Mouse (Mus musculus) forebrain, embryonic 15.5 days (tissue): ENCODE measurements around the gene Spon1. TPM values are rescaled to one million over a fixed set of nuclear protein-coding genes. Genes with fewer than 3 reads are reported as not detected.

Experiments
- ATAC-seq: fragments of 200-750 bp; cut with Nextera tagmentation; replicated peaks from 2 replicates; pipeline ENCODE4 v1.8.0; 2017; ENCODE audit warnings: mild to moderate bottlenecking, moderate TSS enrichment, moderate library complexity
- H3K27ac ChIP-seq: fragments of 300-500 bp; sonication (generic); replicated peaks from 2 replicates; pipeline ENCODE4 v1.5.1; 2015; ENCODE audit warnings: mild to moderate bottlenecking, inconsistent platforms
- H3K27me3 ChIP-seq: fragments of 300-500 bp; sonication (generic); 2 replicates; pipeline ENCODE4 v1.6.1; 2015; ENCODE audit warnings: inconsistent platforms
- H3K36me3 ChIP-seq: fragments of 300-500 bp; sonication (generic); 2 replicates; pipeline ENCODE4 v1.6.1; 2015; ENCODE audit warnings: mild to moderate bottlenecking, inconsistent platforms
- H3K4me1 ChIP-seq: fragments of 300-500 bp; sonication (generic); 2 replicates; pipeline ENCODE4 v1.6.1; 2015; ENCODE audit warnings: inconsistent platforms
- H3K4me2 ChIP-seq: fragments of 300-500 bp; sonication (generic); replicated peaks from 2 replicates; pipeline ENCODE4 v1.6.1; 2015; ENCODE audit warnings: mild to moderate bottlenecking, inconsistent platforms
- H3K4me3 ChIP-seq: fragments of 300-500 bp; sonication (generic); 2 replicates; pipeline ENCODE4 v1.5.1; 2015; ENCODE audit warnings: mild to moderate bottlenecking, inconsistent platforms
- H3K9ac ChIP-seq: fragments of 300-500 bp; sonication (generic); replicated peaks from 2 replicates; pipeline ENCODE4 v1.6.1; 2015; ENCODE audit warnings: mild to moderate bottlenecking, inconsistent platforms
- H3K9me3 ChIP-seq: fragments of 300-500 bp; sonication (generic); 2 replicates; pipeline ENCODE4 v1.6.1; 2016; ENCODE audit warnings: inconsistent platforms
- WGBS: fragments of 180-500 bp; shearing (Covaris S2); methylation state at CpG from one replicate; pipeline ENCODE4 v1.1.7; 2015; ENCODE audit warnings: mixed read lengths; 5-methylcytosine and 5-hydroxymethylcytosine counted together
- polyA plus RNA-seq: library from polyadenylated mRNA; unstranded; fragments of >200 nt; fragmentation: Nextera tagmentation; extraction: Ambion mirVana; gene quantifications from 2 replicates; pipeline ENCODE4 v1.2.1, GENCODE M21; 2015

The Spon1 gene
- polyA plus RNA-seq: 10.7 and 16.3 TPM in 2 replicates

- peaks cover 32% of the 10 kb centered on the region for H3K27me3 ChIP-seq
- 2% methylated on average over 56 of the region's 56 CpGs for WGBS
Observed at GRCm38 (mm10) chr7:113765667-113766497, at the start of gene Spon1. Spon1 (plus strand) TSS chr7:113765998.

DNA sequence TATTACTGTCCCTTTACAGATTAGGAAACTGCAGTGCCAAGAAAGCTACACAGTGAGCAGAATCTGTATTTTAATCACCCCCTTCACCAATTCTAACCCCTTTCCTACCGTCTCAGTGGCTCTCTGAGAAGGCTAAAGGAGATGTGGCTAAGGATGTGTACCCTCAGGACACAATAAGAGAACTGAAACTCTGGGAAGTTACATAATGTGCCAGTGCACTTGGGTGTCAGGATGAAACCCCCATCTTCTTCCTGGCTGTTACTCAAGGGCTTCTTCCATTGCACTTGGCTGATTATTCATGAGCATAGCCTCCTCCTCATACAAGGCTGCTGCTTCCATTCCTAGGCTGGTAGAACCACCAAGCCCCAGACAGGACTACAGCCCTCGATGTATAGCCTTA, 43.8 kb upstream of the Spon1 start:
- no peaks in the 10 kb centered on the region for H3K36me3 ChIP-seq
- no peak overlapping the region for H3K9ac ChIP-seq
- H3K27me3 ChIP-seq: no peaks in the 10 kb centered on the region
- H3K4me3 ChIP-seq: no peak overlapping the region
- WGBS: 77% methylated on average over 2 of the region's 2 CpGs
- H3K4me1 ChIP-seq: no peaks in the 10 kb centered on the region
- no peak for ATAC-seq
- no peaks in the 10 kb centered on the region for H3K9me3 ChIP-seq
- H3K27ac ChIP-seq: no peak overlapping the region
- H3K4me2 ChIP-seq: no peak overlapping the region

More at GRCm38 (mm10) chr7:113765667-113766497, at the start of gene Spon1:
- Histone ChIP-seq H3K36me3 (no peaks in the 10 kb centered on the region), H3K4me1 (peaks cover 38% of the 10 kb centered on the region), H3K9me3 (0 out of 2 replicates have a peak, but pooled peaks cover 8% of the 10 kb centered on the region), H3K4me2 (peak within 1 kb of the TSS; percentile 98), H3K9ac (peak within 1 kb of the TSS; percentile 52), H3K27ac (no peak within 1 kb of the TSS), H3K4me3 (peak within 1 kb of the TSS; percentile 52)
- peak; percentile 95 for ATAC-seq

DNA sequence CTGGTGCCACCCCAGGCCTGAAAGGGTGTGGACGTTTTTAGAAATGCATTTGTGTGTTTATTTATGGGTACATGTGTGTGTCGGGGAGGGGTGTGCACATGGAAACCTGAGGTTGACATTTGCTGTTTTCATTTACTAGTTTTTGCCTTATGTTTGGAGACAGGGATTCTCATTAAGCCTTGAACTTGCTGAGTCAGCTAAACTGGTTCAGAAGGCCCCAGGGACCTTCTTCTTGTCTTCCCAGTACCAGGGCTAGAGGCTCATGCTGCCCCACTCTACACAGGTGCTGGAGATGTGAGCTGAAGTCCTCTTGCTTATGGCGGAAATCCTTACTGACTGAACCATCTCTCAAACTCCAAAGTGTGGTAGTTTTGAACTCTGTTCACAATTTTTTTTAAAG, 41.9 kb upstream of the Spon1 start:
- WGBS: 79% methylated on average over 3 of the region's 3 CpGs
- Histone ChIP-seq H3K9me3 (no peaks in the 10 kb centered on the region), H3K9ac (no peak overlapping the region), H3K27me3 (no peaks in the 10 kb centered on the region), H3K27ac (no peak overlapping the region), H3K4me1 (no peaks in the 10 kb centered on the region), H3K4me3 (no peak overlapping the region), H3K36me3 (no peaks in the 10 kb centered on the region), H3K4me2 (no peak overlapping the region)
- ATAC-seq: no peak

DNA sequence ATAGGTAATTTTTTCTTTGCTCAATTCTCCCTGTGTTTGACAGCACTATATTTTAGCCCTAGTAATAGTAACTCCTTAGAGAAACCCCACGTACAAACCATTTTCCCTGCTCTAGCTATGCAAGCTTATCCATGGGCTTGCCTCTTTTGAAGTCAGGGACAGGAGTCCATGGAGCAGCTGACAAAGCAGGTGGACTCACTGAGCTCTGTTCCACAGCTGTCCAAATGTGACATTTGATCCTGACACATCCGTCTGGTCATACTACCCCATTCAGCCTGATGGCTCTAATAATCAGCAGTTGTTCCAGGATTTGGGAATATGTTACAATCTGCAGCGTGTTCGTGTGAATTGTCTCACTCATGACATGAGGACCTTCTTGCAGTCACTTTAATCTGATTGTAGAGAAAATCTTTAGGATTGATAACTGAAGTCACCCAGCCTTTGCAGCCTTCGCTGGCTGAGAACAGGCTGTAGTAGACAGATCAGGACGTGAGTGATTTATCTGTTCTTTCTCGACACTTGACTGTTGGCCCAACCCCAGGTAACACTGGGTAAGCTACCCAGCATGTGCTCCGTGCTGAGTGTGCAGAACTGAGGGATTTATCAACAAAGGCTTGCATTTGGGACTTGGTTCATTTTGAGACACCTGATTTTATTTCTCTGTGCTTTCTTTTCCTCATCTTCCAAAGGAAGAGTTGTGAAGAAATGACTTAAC, 37.6 kb upstream of the Spon1 start:
- no peaks in the 10 kb centered on the region for H3K36me3 ChIP-seq
- H3K4me2 ChIP-seq: no peak overlapping the region
- no peak overlapping the region for H3K4me3 ChIP-seq
- H3K4me1 ChIP-seq: no peaks in the 10 kb centered on the region
- H3K27ac ChIP-seq: no peak overlapping the region
- no peaks in the 10 kb centered on the region for H3K27me3 ChIP-seq
- H3K9ac ChIP-seq: no peak overlapping the region
- ATAC-seq: no peak
- 82% methylated on average over 8 of the region's 8 CpGs for WGBS
- no peaks in the 10 kb centered on the region for H3K9me3 ChIP-seq

GRCm38 (mm10) chr7:113728926-113729325, 36.9 kb upstream of the Spon1 start:
- H3K4me3 ChIP-seq: no peak overlapping the region
- H3K27me3 ChIP-seq: no peaks in the 10 kb centered on the region
- ATAC-seq: no peak
- no peak overlapping the region for H3K27ac ChIP-seq
- no peaks in the 10 kb centered on the region for H3K4me1 ChIP-seq
- WGBS: 64% methylated on average over 2 of the region's 2 CpGs
- H3K9me3 ChIP-seq: no peaks in the 10 kb centered on the region
- no peak overlapping the region for H3K9ac ChIP-seq
- no peaks in the 10 kb centered on the region for H3K36me3 ChIP-seq
- no peak overlapping the region for H3K4me2 ChIP-seq

- H3K4me3 ChIP-seq: no peak overlapping the region
- WGBS: 85% methylated on average over 8 of the region's 8 CpGs
- H3K4me2 ChIP-seq: no peak overlapping the region
- no peaks in the 10 kb centered on the region for H3K27me3 ChIP-seq
- no peak overlapping the region for H3K9ac ChIP-seq
- H3K27ac ChIP-seq: no peak overlapping the region
- H3K36me3 ChIP-seq: no peaks in the 10 kb centered on the region
- H3K9me3 ChIP-seq: no peaks in the 10 kb centered on the region
- no peak for ATAC-seq
- H3K4me1 ChIP-seq: no peaks in the 10 kb centered on the region
Observed at GRCm38 (mm10) chr7:113730406-113731247, 35.2 kb upstream of the Spon1 start.

GRCm38 (mm10) chr7:113737790-113738362, 27.9 kb upstream of the Spon1 start:
- H3K4me3 ChIP-seq: no peak overlapping the region
- no peak overlapping the region for H3K4me2 ChIP-seq
- WGBS: 81% methylated on average over 9 of the region's 9 CpGs
- no peaks in the 10 kb centered on the region for H3K9me3 ChIP-seq
- no peaks in the 10 kb centered on the region for H3K27me3 ChIP-seq
- no peak overlapping the region for H3K27ac ChIP-seq
- H3K4me1 ChIP-seq: no peaks in the 10 kb centered on the region
- ATAC-seq: no peak
- no peak overlapping the region for H3K9ac ChIP-seq
- no peaks in the 10 kb centered on the region for H3K36me3 ChIP-seq

DNA sequence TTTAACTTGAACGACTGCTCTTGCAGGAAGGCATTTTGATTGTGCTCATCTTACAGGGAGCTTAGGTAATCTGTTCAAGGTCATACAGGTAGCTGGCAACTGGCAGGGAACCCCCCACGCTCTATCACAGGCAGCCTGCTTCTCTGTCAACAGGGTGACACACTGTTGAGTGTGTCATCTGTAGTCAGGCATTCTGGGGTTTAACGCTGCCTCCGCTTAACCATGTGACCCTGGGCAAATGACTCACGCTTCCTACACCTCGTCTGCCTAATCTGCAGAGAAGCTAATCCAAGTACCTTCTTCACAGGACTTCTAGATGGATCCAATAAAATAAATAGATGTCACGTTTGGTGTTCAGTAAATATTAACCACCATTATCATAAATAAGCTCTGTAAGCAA, 26.6 kb upstream of the Spon1 start:
- ATAC-seq: no peak
- Histone ChIP-seq H3K4me3 (no peak overlapping the region), H3K4me2 (no peak overlapping the region), H3K9me3 (no peaks in the 10 kb centered on the region), H3K36me3 (no peaks in the 10 kb centered on the region), H3K27me3 (no peaks in the 10 kb centered on the region), H3K9ac (no peak overlapping the region), H3K27ac (no peak overlapping the region), H3K4me1 (no peaks in the 10 kb centered on the region)
- 83% methylated on average over 7 of the region's 7 CpGs for WGBS

DNA sequence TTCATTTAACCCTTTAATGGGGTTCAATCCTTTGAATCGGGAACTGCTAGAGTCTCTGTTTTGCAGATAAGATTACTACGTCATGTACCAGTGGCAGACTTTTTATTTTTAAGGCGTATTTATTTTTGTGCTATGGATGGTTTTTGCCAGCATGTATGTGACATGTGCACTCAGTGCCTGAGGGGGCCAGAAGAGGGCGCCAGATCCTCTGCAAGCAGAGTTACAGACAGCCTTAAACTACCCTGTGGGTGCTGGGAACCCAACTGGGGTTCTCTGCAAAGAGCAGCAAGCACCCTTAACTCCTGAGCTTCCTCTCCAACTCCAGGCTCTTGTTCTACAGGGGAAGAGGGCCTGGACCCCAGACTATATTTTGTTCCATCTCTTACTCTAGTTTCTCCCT, 23.2 kb upstream of the Spon1 start:
- no peaks in the 10 kb centered on the region for H3K9me3 ChIP-seq
- no peak for ATAC-seq
- no peak overlapping the region for H3K4me3 ChIP-seq
- H3K27ac ChIP-seq: no peak overlapping the region
- H3K4me1 ChIP-seq: no peaks in the 10 kb centered on the region
- no peaks in the 10 kb centered on the region for H3K27me3 ChIP-seq
- H3K9ac ChIP-seq: no peak overlapping the region
- WGBS: 93% methylated on average over 4 of the region's 4 CpGs
- no peak overlapping the region for H3K4me2 ChIP-seq
- H3K36me3 ChIP-seq: no peaks in the 10 kb centered on the region

DNA sequence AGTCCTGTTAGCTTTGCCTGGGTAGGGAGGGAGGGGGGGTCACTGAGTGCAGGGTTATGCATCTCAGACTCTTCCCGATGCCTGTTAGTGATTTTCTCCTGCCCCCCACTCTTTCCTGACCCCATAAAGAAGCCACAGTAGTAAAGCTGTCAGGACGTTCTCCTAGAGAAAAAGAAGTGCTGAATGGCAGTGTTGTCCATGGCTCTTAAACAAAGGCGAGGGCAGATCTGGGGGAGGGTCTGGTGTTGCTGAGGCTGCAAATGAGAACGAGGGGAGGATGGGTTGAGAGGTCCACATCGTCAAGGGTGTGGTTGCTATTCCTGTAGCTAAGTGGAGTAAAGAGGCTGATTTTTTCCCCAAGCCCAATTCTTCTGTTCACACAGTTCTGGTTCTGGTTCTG, 21.8 kb upstream of the Spon1 start:
- Histone ChIP-seq H3K4me2 (no peak overlapping the region), H3K4me3 (no peak overlapping the region), H3K9me3 (no peaks in the 10 kb centered on the region), H3K27me3 (no peaks in the 10 kb centered on the region), H3K36me3 (no peaks in the 10 kb centered on the region), H3K9ac (no peak overlapping the region), H3K4me1 (no peaks in the 10 kb centered on the region), H3K27ac (no peak overlapping the region)
- 25% methylated on average over 5 of the region's 5 CpGs for WGBS
- ATAC-seq: no peak

- Histone ChIP-seq H3K4me2 (no peak overlapping the region), H3K9ac (no peak overlapping the region), H3K4me3 (no peak overlapping the region), H3K9me3 (no peaks in the 10 kb centered on the region), H3K4me1 (no peaks in the 10 kb centered on the region), H3K27ac (no peak overlapping the region), H3K27me3 (0 out of 2 replicates have a peak, but pooled peaks cover 3% of the 10 kb centered on the region), H3K36me3 (no peaks in the 10 kb centered on the region)
- 91% methylated on average over 2 of the region's 2 CpGs for WGBS
- ATAC-seq: no peak
Observed at GRCm38 (mm10) chr7:113756616-113757015, 9.2 kb upstream of the Spon1 start.
